Comparison of ENCODE assay signal across 11 mouse cellular contexts in genomic region chr10:77008698-77009097, GRCm38 (mm10). TPM values are rescaled to one million over a fixed set of nuclear protein-coding genes. Genes with fewer than 3 reads are reported as not detected.
DNase-seq lines count a peak whose midpoint lies in the region; ATAC-seq and TF ChIP-seq lines count a peak whose summit lies in the region.
"Had no signal": no experiment of that assay in that cellular context is flagged by ENCODE, and none has a peak within 500 bp of the region (broad histone marks: within the 10 kb centered on the region; RNA-seq: fewer than 3 reads in every experiment).

No protein-coding gene starts in this region.

- TF ChIP-seq POLR2A in liver, adult 2 months (IDR thresholded peaks at IDR 0.05; ENCODE audit: extremely low read depth, insufficient read depth, low read length) = no peak

- H3K27ac ChIP-seq in liver, adult 2 months (replicated peaks; ENCODE audit: insufficient read depth, low read depth, low read length) = peak overlapping the region; percentile 87; the same call in 1 of the 2 replicates
- no peak overlapping the region for H3K27ac ChIP-seq in liver, embryonic 12.5 days
- peak overlapping the region; percentile 70; the same call in 1 of the 2 replicates for H3K27ac ChIP-seq in forebrain, embryonic 12.5 days
- peak overlapping the region; percentile 70 for H3K27ac ChIP-seq in hindbrain, embryonic 12.5 days
- 0 out of 2 replicates have a peak overlapping the region, but pooled peaks have one; percentile 4 for H3K27ac ChIP-seq in neural tube, embryonic 14.5 days (ENCODE audit: low read depth, low read length)

- DNase-seq in liver, adult 2 months (ENCODE audit: extremely low read depth, low read depth, low spot score) = no peak
- DNase-seq in kidney, adult 18-20 months = no peak

- H3K4me3 ChIP-seq in liver, adult 2 months (ENCODE audit: insufficient read depth, low read depth, low read length) = no peak overlapping the region
- H3K4me3 ChIP-seq in liver, embryonic 12.5 days = no peak overlapping the region
- no peak overlapping the region for H3K4me3 ChIP-seq in forebrain, embryonic 12.5 days (replicated peaks)
- H3K4me3 ChIP-seq in hindbrain, embryonic 12.5 days = no peak overlapping the region
- H3K4me3 ChIP-seq in neural tube, embryonic 14.5 days (ENCODE audit: low read depth, low read length) = no peak overlapping the region
- H3K4me3 ChIP-seq: embryonic facial prominence, embryonic 13.5 days; heart, embryonic 12.5 days; stomach, embryonic 15.5 days had no signal

- H3K9ac ChIP-seq in liver, adult 2 months (ENCODE audit: low read depth, low read length) = no peak overlapping the region
- H3K9ac ChIP-seq in liver, embryonic 12.5 days = no peak overlapping the region
- no peak overlapping the region for H3K9ac ChIP-seq in forebrain, embryonic 12.5 days
- no peak overlapping the region for H3K9ac ChIP-seq in hindbrain, embryonic 12.5 days
- no peak overlapping the region for H3K9ac ChIP-seq in neural tube, embryonic 14.5 days (replicated peaks; ENCODE audit: low read depth, low read length)
- H3K9ac ChIP-seq: embryonic facial prominence, embryonic 13.5 days; heart, embryonic 12.5 days; lung, embryonic 14.5 days; stomach, embryonic 15.5 days had no signal

- H3K4me2 ChIP-seq in liver, embryonic 12.5 days = no peak overlapping the region
- no peak overlapping the region for H3K4me2 ChIP-seq in forebrain, embryonic 12.5 days
- H3K4me2 ChIP-seq in hindbrain, embryonic 12.5 days (replicated peaks) = no peak overlapping the region
- no peak overlapping the region for H3K4me2 ChIP-seq in neural tube, embryonic 14.5 days (ENCODE audit: low read depth, low read length)
- H3K4me2 ChIP-seq: embryonic facial prominence, embryonic 13.5 days; heart, embryonic 12.5 days; lung, embryonic 14.5 days; stomach, embryonic 15.5 days had no signal

- 92% methylated on average over 3 of the region's 3 CpGs for WGBS in liver, adult 2 months
- WGBS in liver, embryonic 12.5 days (ENCODE audit: insufficient replicate concordance) = 64% methylated on average over 3 of the region's 3 CpGs
- 86% methylated on average over 3 of the region's 3 CpGs for WGBS in forebrain, embryonic 12.5 days
- 90% methylated on average over 2 of the region's 3 CpGs for WGBS in hindbrain, embryonic 12.5 days
- 94% methylated on average over 2 of the region's 3 CpGs for WGBS in neural tube, embryonic 14.5 days

- no peaks in the 10 kb centered on the region for H3K79me2 ChIP-seq in liver, adult 2 months (ENCODE audit: control insufficient read depth, insufficient read depth, low read length)

- H3K9me3 ChIP-seq in liver, embryonic 12.5 days (replicated peaks) = no peaks in the 10 kb centered on the region
- no peaks in the 10 kb centered on the region for H3K9me3 ChIP-seq in forebrain, embryonic 12.5 days
- H3K9me3 ChIP-seq in hindbrain, embryonic 12.5 days (replicated peaks) = no peaks in the 10 kb centered on the region
- no peaks in the 10 kb centered on the region for H3K9me3 ChIP-seq in neural tube, embryonic 14.5 days (ENCODE audit: control insufficient read depth, low read length)
- H3K9me3 ChIP-seq: embryonic facial prominence, embryonic 13.5 days; heart, embryonic 12.5 days; stomach, embryonic 15.5 days had no signal

- TF ChIP-seq CTCF in liver, adult 2 months (IDR thresholded peaks at IDR 0.05; ENCODE audit: low read depth, low read length) = no peak

- ATAC-seq in liver, embryonic 12.5 days = no peak
- ATAC-seq in forebrain, embryonic 12.5 days (ENCODE audit: low FRiP score) = no peak
- no peak for ATAC-seq in hindbrain, embryonic 12.5 days (ENCODE audit: low FRiP score)
- ATAC-seq in neural tube, embryonic 14.5 days (ENCODE audit: low read depth) = no peak
- no peak for ATAC-seq in granulocyte monocyte progenitor cell, adult 5-6 weeks (replicated peaks; ENCODE audit: poor library complexity, severe bottlenecking)

- H3K27me3 ChIP-seq in liver, adult 2 months (ENCODE audit: control insufficient read depth, insufficient read depth, low read length) = no peaks in the 10 kb centered on the region
- no peaks in the 10 kb centered on the region for H3K27me3 ChIP-seq in liver, embryonic 12.5 days (replicated peaks)
- no peaks in the 10 kb centered on the region for H3K27me3 ChIP-seq in forebrain, embryonic 12.5 days
- H3K27me3 ChIP-seq in hindbrain, embryonic 12.5 days = no peaks in the 10 kb centered on the region
- H3K27me3 ChIP-seq in neural tube, embryonic 14.5 days (ENCODE audit: control insufficient read depth, insufficient read depth, low read length) = no peaks in the 10 kb centered on the region
- H3K27me3 ChIP-seq: embryonic facial prominence, embryonic 13.5 days; heart, embryonic 12.5 days; stomach, embryonic 15.5 days had no signal

- peaks cover 24% of the 10 kb centered on the region for H3K4me1 ChIP-seq in liver, adult 2 months (ENCODE audit: control insufficient read depth, insufficient read depth, low read length)
- peaks cover 9% of the 10 kb centered on the region; the same call in 1 of the 2 replicates for H3K4me1 ChIP-seq in liver, embryonic 12.5 days
- peaks cover 18% of the 10 kb centered on the region for H3K4me1 ChIP-seq in forebrain, embryonic 12.5 days
- H3K4me1 ChIP-seq in hindbrain, embryonic 12.5 days = peaks cover 20% of the 10 kb centered on the region
- H3K4me1 ChIP-seq in neural tube, embryonic 14.5 days (ENCODE audit: control insufficient read depth, insufficient read depth, low read length) = peaks cover 9% of the 10 kb centered on the region

- no peaks in the 10 kb centered on the region for H3K36me3 ChIP-seq in liver, adult 2 months (ENCODE audit: control insufficient read depth, insufficient read depth, low read length)
- no peaks in the 10 kb centered on the region for H3K36me3 ChIP-seq in liver, embryonic 12.5 days
- no peaks in the 10 kb centered on the region for H3K36me3 ChIP-seq in forebrain, embryonic 12.5 days (replicated peaks)
- no peaks in the 10 kb centered on the region for H3K36me3 ChIP-seq in hindbrain, embryonic 12.5 days
- H3K36me3 ChIP-seq in neural tube, embryonic 14.5 days (ENCODE audit: control insufficient read depth, insufficient read depth, low read length) = no peaks in the 10 kb centered on the region
- H3K36me3 ChIP-seq: embryonic facial prominence, embryonic 13.5 days; heart, embryonic 12.5 days; stomach, embryonic 15.5 days had no signal

RNA-seq across cellular contexts. Expression of gene Slc19a1, which starts 23.3 kb away (rescaled TPM):
- total RNA-seq in liver, adult 2 months (2014; rRNA removed) = 2.9 and 5.2 TPM in 2 replicates
- 14.8 and 15.9 TPM in 2 replicates for polyA plus RNA-seq in liver, adult 2 months (2012; rRNA removed)
- 41.8 and 44.9 TPM in 2 replicates for polyA plus RNA-seq in liver, embryonic 12.5 days (2016; fragmentation: Nextera tagmentation; extraction: Ambion mirVana)
- 30.3 and 34.3 TPM in 2 replicates for polyA plus RNA-seq in forebrain, embryonic 12.5 days (2016; fragmentation: Nextera tagmentation; extraction: Ambion mirVana)
- 30.5 and 32.5 TPM in 2 replicates for polyA plus RNA-seq in hindbrain, embryonic 12.5 days (2016; fragmentation: Nextera tagmentation; extraction: Ambion mirVana)
- 35.6 and 37.4 TPM in 2 replicates for polyA plus RNA-seq in neural tube, embryonic 14.5 days (2014; fragmentation: Nextera tagmentation; extraction: Ambion mirVana)
- 43.5 and 50.8 TPM in 2 replicates for total RNA-seq in granulocyte monocyte progenitor cell, adult 5-6 weeks (2014; fragmentation: Nextera tagmentation)
- total RNA-seq in granulocyte monocyte progenitor cell, adult 5-6 weeks (2017) = 26.0 and 27.2 TPM in 2 replicates

RNA-seq across cellular contexts. Expression of gene Pcbp3, which starts 47.0 kb away (rescaled TPM):
- total RNA-seq in liver, adult 2 months (2014; rRNA removed) = 0.37 and 0.40 TPM in 2 replicates
- 0.22 and 0.55 TPM in 2 replicates for polyA plus RNA-seq in liver, adult 2 months (2012; rRNA removed)
- polyA plus RNA-seq in liver, embryonic 12.5 days (2016; fragmentation: Nextera tagmentation; extraction: Ambion mirVana) = 8.1 and 8.8 TPM in 2 replicates
- 51.1 and 60.4 TPM in 2 replicates for polyA plus RNA-seq in forebrain, embryonic 12.5 days (2016; fragmentation: Nextera tagmentation; extraction: Ambion mirVana)
- 68.6 and 69.0 TPM in 2 replicates for polyA plus RNA-seq in hindbrain, embryonic 12.5 days (2016; fragmentation: Nextera tagmentation; extraction: Ambion mirVana)
- polyA plus RNA-seq in neural tube, embryonic 14.5 days (2014; fragmentation: Nextera tagmentation; extraction: Ambion mirVana) = 45.8 and 60.8 TPM in 2 replicates
- 15.7 and 16.1 TPM in 2 replicates for total RNA-seq in granulocyte monocyte progenitor cell, adult 5-6 weeks (2014; fragmentation: Nextera tagmentation)
- 4.2 and 9.8 TPM in 2 replicates for total RNA-seq in granulocyte monocyte progenitor cell, adult 5-6 weeks (2017)
